Mouse (Mus musculus) brain, adult 2 months (tissue): ENCODE measurements at regions not wholly inside any gene's neighbourhood (a gene's known extent, or its start where the extent isn't known, plus 50 kb on each side); places are given as distances from the start of the nearest gene placed in this dataset.
A peak's percentile ranks its signal among the peaks of the same experiment; 100 is the strongest.

Source experiments
- DNase-seq: peaks from one replicate; pipeline ENCODE4 v3.0.0; 2011; ENCODE audit warnings: low read depth, low spot score

- peak; percentile 31 for DNase-seq
Measured at GRCm38 (mm10) chr9:71058655-71059054, 106.6 kb upstream of the Lipc start.

- DNase-seq: no peak
Measured at GRCm38 (mm10) chr9:71056836-71057235, 104.8 kb upstream of the Lipc start.

- DNase-seq: no peak
Measured at GRCm38 (mm10) chr9:71043899-71044298, 91.9 kb upstream of the Lipc start.

GRCm38 (mm10) chr9:71035286-71035685 is 83.3 kb upstream of the Lipc start:
- DNase-seq: peak; percentile 39

GRCm38 (mm10) chr9:71032156-71032555 is 80.1 kb upstream of the Lipc start:
- DNase-seq: no peak

GRCm38 (mm10) chr9:71030203-71030921 is 78.3 kb upstream of the Lipc start:
- DNase-seq: no peak

- no peak for DNase-seq
Measured at GRCm38 (mm10) chr9:71028102-71028501, 76.1 kb upstream of the Lipc start.

GRCm38 (mm10) chr9:71027626-71028025 is 75.6 kb upstream of the Lipc start:
- DNase-seq: no peak

GRCm38 (mm10) chr9:71025196-71025595 is 73.2 kb upstream of the Lipc start:
- no peak for DNase-seq

- peak; percentile 40 for DNase-seq
Measured at GRCm38 (mm10) chr9:71018206-71018605, 66.2 kb upstream of the Lipc start.

GRCm38 (mm10) chr9:71017396-71018179 is 65.6 kb upstream of the Lipc start:
- DNase-seq: no peak

- DNase-seq: peak; percentile 92
Measured at GRCm38 (mm10) chr9:71015942-71016341, 63.9 kb upstream of the Lipc start.

- no peak for DNase-seq
Measured at GRCm38 (mm10) chr9:71015400-71015799, 63.4 kb upstream of the Lipc start.

GRCm38 (mm10) chr9:71012399-71012798 is 60.4 kb upstream of the Lipc start:
- DNase-seq: peak; percentile 79

- DNase-seq: no peak
Measured at GRCm38 (mm10) chr9:71004631-71005030, 52.6 kb upstream of the Lipc start.
